Mouse (Mus musculus): ENCODE results near the gene Pole. TPM values are rescaled to one million over a fixed set of nuclear protein-coding genes. Genes with fewer than 3 reads are reported as not detected.

Pole gene
- polyA plus RNA-seq, 1 experiment: 5.1 TPM

GRCm38 (mm10) chr5:110363179-110363821 is 77.2 kb downstream of the Pole start:
- TF ChIP-seq GATA1 (IDR thresholded peaks at IDR 0.05; ENCODE audit: borderline replicate concordance, low read length) (no peak), FLI1 (IDR thresholded peaks at IDR 0.05; ENCODE audit: low read length) (no peak)
- Histone ChIP-seq H3K36me3 (replicated peaks; ENCODE audit: low read length) (peaks cover 33% of the 10 kb centered on the region), H3K9me3 (no peaks in the 10 kb centered on the region), H3K4me3 (replicated peaks) (peak overlapping the region; percentile 85), H3K27me3 (replicated peaks) (peaks cover 38% of the 10 kb centered on the region), H3K4me1 (peaks cover 11% of the 10 kb centered on the region)

GRCm38 (mm10) chr5:110363822-110364545 is 77.9 kb downstream of the Pole start:
- Histone ChIP-seq H3K4me3 (replicated peaks) (peak overlapping the region; percentile 85), H3K4me1 (peaks cover 11% of the 10 kb centered on the region), H3K9me3 (no peaks in the 10 kb centered on the region), H3K36me3 (replicated peaks; ENCODE audit: low read length) (peaks cover 38% of the 10 kb centered on the region), H3K27me3 (replicated peaks) (peaks cover 37% of the 10 kb centered on the region)
- no peak for TF ChIP-seq GATA1 (IDR thresholded peaks at IDR 0.05; ENCODE audit: borderline replicate concordance, low read length)
- TF ChIP-seq FLI1 (IDR thresholded peaks at IDR 0.05; ENCODE audit: low read length): no peak

GRCm38 (mm10) chr5:110376802-110377433 is 90.8 kb downstream of the Pole start:
- Histone ChIP-seq H3K9me3 (no peaks in the 10 kb centered on the region), H3K36me3 (replicated peaks; ENCODE audit: low read length) (peaks cover 69% of the 10 kb centered on the region), H3K4me3 (replicated peaks) (no peak overlapping the region), H3K4me1 (no peaks in the 10 kb centered on the region), H3K27me3 (replicated peaks) (no peaks in the 10 kb centered on the region)
- TF ChIP-seq GATA1 (IDR thresholded peaks at IDR 0.05; ENCODE audit: borderline replicate concordance, low read length) (no peak), FLI1 (IDR thresholded peaks at IDR 0.05; ENCODE audit: low read length) (no peak)

GRCm38 (mm10) chr5:110378181-110378583 is 92.1 kb downstream of the Pole start:
- TF ChIP-seq FLI1 (IDR thresholded peaks at IDR 0.05; ENCODE audit: low read length) (no peak), GATA1 (IDR thresholded peaks at IDR 0.05; ENCODE audit: borderline replicate concordance, low read length) (no peak)
- Histone ChIP-seq H3K4me3 (replicated peaks) (no peak overlapping the region), H3K9me3 (no peaks in the 10 kb centered on the region), H3K4me1 (no peaks in the 10 kb centered on the region), H3K27me3 (replicated peaks) (no peaks in the 10 kb centered on the region), H3K36me3 (replicated peaks; ENCODE audit: low read length) (peaks cover 67% of the 10 kb centered on the region)

- Histone ChIP-seq H3K4me1 (no peaks in the 10 kb centered on the region), H3K27me3 (replicated peaks) (no peaks in the 10 kb centered on the region), H3K9me3 (no peaks in the 10 kb centered on the region), H3K36me3 (replicated peaks; ENCODE audit: low read length) (peaks cover 58% of the 10 kb centered on the region), H3K4me3 (replicated peaks) (no peak overlapping the region)
- TF ChIP-seq FLI1 (IDR thresholded peaks at IDR 0.05; ENCODE audit: low read length): no peak
- no peak for TF ChIP-seq GATA1 (IDR thresholded peaks at IDR 0.05; ENCODE audit: borderline replicate concordance, low read length)
Observed at GRCm38 (mm10) chr5:110379086-110379485, 93.0 kb downstream of the Pole start.

GRCm38 (mm10) chr5:110379823-110380222 is 93.7 kb downstream of the Pole start:
- Histone ChIP-seq H3K36me3 (replicated peaks; ENCODE audit: low read length) (peaks cover 51% of the 10 kb centered on the region), H3K9me3 (no peaks in the 10 kb centered on the region), H3K27me3 (replicated peaks) (peaks cover 7% of the 10 kb centered on the region), H3K4me3 (replicated peaks) (no peak overlapping the region), H3K4me1 (no peaks in the 10 kb centered on the region)
- TF ChIP-seq GATA1 (IDR thresholded peaks at IDR 0.05; ENCODE audit: borderline replicate concordance, low read length) (no peak), FLI1 (IDR thresholded peaks at IDR 0.05; ENCODE audit: low read length) (no peak)

GRCm38 (mm10) chr5:110384491-110384890 is 98.4 kb downstream of the Pole start:
- H3K4me3 ChIP-seq (replicated peaks): no peak overlapping the region
- H3K9me3 ChIP-seq: no peaks in the 10 kb centered on the region
- H3K4me1 ChIP-seq: peaks cover 27% of the 10 kb centered on the region
- H3K36me3 ChIP-seq (replicated peaks; ENCODE audit: low read length): peaks cover 14% of the 10 kb centered on the region
- no peak for TF ChIP-seq GATA1 (IDR thresholded peaks at IDR 0.05; ENCODE audit: borderline replicate concordance, low read length)
- TF ChIP-seq FLI1 (IDR thresholded peaks at IDR 0.05; ENCODE audit: low read length): no peak
- H3K27me3 ChIP-seq (replicated peaks): peaks cover 39% of the 10 kb centered on the region

- no peak for TF ChIP-seq FLI1 (IDR thresholded peaks at IDR 0.05; ENCODE audit: low read length)
- no peak for TF ChIP-seq GATA1 (IDR thresholded peaks at IDR 0.05; ENCODE audit: borderline replicate concordance, low read length)
- peaks cover 34% of the 10 kb centered on the region for H3K4me1 ChIP-seq
- H3K27me3 ChIP-seq (replicated peaks): peaks cover 41% of the 10 kb centered on the region
- peaks cover 13% of the 10 kb centered on the region for H3K36me3 ChIP-seq (replicated peaks; ENCODE audit: low read length)
- no peak overlapping the region for H3K4me3 ChIP-seq (replicated peaks)
- H3K9me3 ChIP-seq: no peaks in the 10 kb centered on the region
Observed at GRCm38 (mm10) chr5:110385263-110385662, 99.2 kb downstream of the Pole start.

- Histone ChIP-seq H3K4me3 (replicated peaks) (peak overlapping the region; percentile 91), H3K4me1 (peaks cover 48% of the 10 kb centered on the region), H3K27me3 (replicated peaks) (peaks cover 41% of the 10 kb centered on the region), H3K36me3 (replicated peaks; ENCODE audit: low read length) (peaks cover 11% of the 10 kb centered on the region), H3K9me3 (no peaks in the 10 kb centered on the region)
- TF ChIP-seq GATA1 (IDR thresholded peaks at IDR 0.05; ENCODE audit: borderline replicate concordance, low read length) (no peak), FLI1 (IDR thresholded peaks at IDR 0.05; ENCODE audit: low read length) (no peak)
Observed at GRCm38 (mm10) chr5:110386371-110387330, 100.5 kb downstream of the Pole start.

Other genes with a start within 250 kb of the Pole start
- gene Gm17655, start 213.8 kb upstream of the Pole start, polyA plus RNA-seq (2012; ENCODE audit: insufficient read depth, low replicate concordance): not detected in 2 replicates
- gene Gm35315, start 191.9 kb upstream of the Pole start, polyA plus RNA-seq (2012; ENCODE audit: insufficient read depth, low replicate concordance): not detected in 2 replicates
- gene Plcxd1, start 186.3 kb upstream of the Pole start, polyA plus RNA-seq (2012; ENCODE audit: insufficient read depth, low replicate concordance): 0.10 TPM in 1 of 2 replicates, not detected in the other
- gene Gtpbp6, start 178.1 kb upstream of the Pole start, polyA plus RNA-seq (2012; ENCODE audit: insufficient read depth, low replicate concordance): 49.5 and 52.6 TPM in 2 replicates
- 1.00 TPM in 1 of 2 replicates, not detected in the other for gene Zfp605, start 176.2 kb upstream of the Pole start, polyA plus RNA-seq (2012; ENCODE audit: insufficient read depth, low replicate concordance)
- 16.6 and 30.1 TPM in 2 replicates for gene Chfr, start 150.5 kb upstream of the Pole start, polyA plus RNA-seq (2012; ENCODE audit: insufficient read depth, low replicate concordance)
- gene Golga3, start 109.6 kb upstream of the Pole start, polyA plus RNA-seq (2012; ENCODE audit: insufficient read depth, low replicate concordance): 0.26 and 2.0 TPM in 2 replicates
- 0.32 and 3.0 TPM in 2 replicates for gene Ankle2, start 55.3 kb upstream of the Pole start, polyA plus RNA-seq (2012; ENCODE audit: insufficient read depth, low replicate concordance)
- gene Pgam5, start 16.4 kb upstream of the Pole start, polyA plus RNA-seq (2012; ENCODE audit: insufficient read depth, low replicate concordance): 0.82 and 2.8 TPM in 2 replicates
- 7.5 and 57.5 TPM in 2 replicates for gene Pxmp2, start 120 bp upstream of the Pole start, polyA plus RNA-seq (2012; ENCODE audit: insufficient read depth, low replicate concordance)
- gene P2rx2, start 56.9 kb downstream of the Pole start, polyA plus RNA-seq (2012; ENCODE audit: insufficient read depth, low replicate concordance): 1.1 TPM in 1 of 2 replicates, not detected in the other
- not detected in 2 replicates for gene Lrcol1, start 58.4 kb downstream of the Pole start, polyA plus RNA-seq (2012; ENCODE audit: insufficient read depth, low replicate concordance)
- 66.5 and 136 TPM in 2 replicates for gene Fbrsl1, start 162.2 kb downstream of the Pole start, polyA plus RNA-seq (2012; ENCODE audit: insufficient read depth, low replicate concordance)